Mouse (Mus musculus) MEL (cell line): ENCODE data around the gene Tmem82.

Experiments used
- BHLHE40 ChIP-seq: IDR thresholded peaks from 2 replicates; pipeline ENCODE4 v1.6.1; 2012; ENCODE audit warnings: low read depth, mild to moderate bottlenecking, inconsistent platforms, low read length, improper control_type of control experiment, borderline replicate concordance
- GATA1 ChIP-seq: IDR thresholded peaks from 2 replicates; pipeline ENCODE4 v1.6.1; 2011; ENCODE audit warnings: low read depth, low read length, improper control_type of control experiment
- MAX ChIP-seq: IDR thresholded peaks from 2 replicates; pipeline ENCODE4 v1.6.1; 2011; ENCODE audit warnings: low read length, improper control_type of control experiment
- MYC ChIP-seq: IDR thresholded peaks from 2 replicates; pipeline ENCODE4 v1.6.1; 2011; ENCODE audit warnings: low read depth, mild to moderate bottlenecking, low read length, improper control_type of control experiment, moderate library complexity
- TBP ChIP-seq: IDR thresholded peaks from 2 replicates; pipeline ENCODE4 v1.8.0; 2011; ENCODE audit warnings: low read depth, low read length, improper control_type of control experiment

- TF ChIP-seq GATA1 (no peak), MAX (no peak), MYC (no peak), BHLHE40 (no peak), TBP (no peak)
Observed at GRCm38 (mm10) chr4:141618565-141619243, at the start of gene Tmem82.
